Mouse (Mus musculus) midbrain, embryonic 12.5 days (tissue): ENCODE data around the gene Pon1. TPM values are rescaled to one million over a fixed set of nuclear protein-coding genes. Genes with fewer than 3 reads are reported as not detected.

Source experiments
- polyA plus RNA-seq: library from polyadenylated mRNA; unstranded; fragments of >200 nt; fragmentation: Nextera tagmentation; extraction: Ambion mirVana; gene quantifications from 2 replicates; pipeline ENCODE4 v1.2.1, GENCODE M21; 2016

Pon1 gene
- polyA plus RNA-seq, 1 experiment from 2014 or later, result not detected

Other genes with a start within 250 kb of the Pon1 start
- gene Pon3, start 62.3 kb upstream of the Pon1 start, polyA plus RNA-seq, result 4.9 and 5.9 TPM in 2 replicates
- 29.8 and 31.9 TPM in 2 replicates for gene Pon2, start 104.5 kb upstream of the Pon1 start, polyA plus RNA-seq
- 15.3 and 21.5 TPM in 2 replicates for gene Asb4, start 189.4 kb upstream of the Pon1 start, polyA plus RNA-seq